Mouse (Mus musculus): ENCODE measurements around the gene Col27a1.

- no peak for TF ChIP-seq CTCF (IDR thresholded peaks at IDR 0.05; ENCODE audit: low read depth)
- no peak for TF ChIP-seq EP300 (IDR thresholded peaks at IDR 0.05; ENCODE audit: low read depth)
Observed at GRCm38 (mm10) chr4:63370897-63371296, 157.1 kb downstream of the Col27a1 start.

Measured in liver, embryonic 14.5 days (tissue).